Mouse (Mus musculus) ES-E14 (cell line): ENCODE data around the gene Axin1.

Source experiments
- CHD2 ChIP-seq: IDR thresholded peaks from 2 replicates; pipeline ENCODE4 v1.6.1; 2014; ENCODE audit warnings: mild to moderate bottlenecking, low read depth, low read length, inconsistent platforms
- MAFK ChIP-seq: IDR thresholded peaks from 2 replicates; pipeline ENCODE4 v1.6.1; 2014; ENCODE audit warnings: mild to moderate bottlenecking, low read depth, low read length, inconsistent platforms; ENCODE audit not compliant: insufficient read depth
- ZNF384 ChIP-seq: IDR thresholded peaks from 2 replicates; pipeline ENCODE4 v1.6.1; 2012; ENCODE audit warnings: low read depth, low read length, inconsistent platforms

DNA sequence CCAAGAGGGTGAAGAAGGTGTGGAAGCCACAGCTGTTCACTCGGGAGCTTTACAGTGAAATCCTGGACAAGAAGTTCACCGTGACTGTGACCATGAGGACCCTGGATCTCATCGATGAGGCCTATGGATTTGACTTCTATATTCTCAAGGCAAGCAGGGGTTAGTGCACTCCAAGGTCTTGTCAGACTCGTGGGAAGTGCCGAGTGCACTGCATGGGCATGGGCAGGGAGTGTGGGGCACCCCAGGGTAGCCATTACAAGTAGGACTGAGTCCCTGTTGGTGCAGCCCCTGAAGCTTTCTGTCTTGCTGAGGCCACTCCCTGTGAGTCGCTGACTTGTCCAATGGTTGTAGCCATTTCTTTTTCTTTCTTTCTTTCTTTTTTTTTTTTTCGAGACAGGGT is 13.9 kb upstream of the Axin1 start:
- TF ChIP-seq CHD2 (no peak), ZNF384 (no peak), MAFK (no peak)
